Mouse (Mus musculus): Measurements from ENCODE around the gene Thsd1.

Gene Thsd1

GRCm38 (mm10) chr8:22227061-22227877 is at the start of gene Thsd1:
Thsd1 (plus strand) TSS chr8:22227313.
- peak; percentile 11 for DNase-seq

GRCm38 (mm10) chr8:22184884-22185283 is 42.2 kb upstream of the Thsd1 start:
- DNase-seq: no peak

DNA sequence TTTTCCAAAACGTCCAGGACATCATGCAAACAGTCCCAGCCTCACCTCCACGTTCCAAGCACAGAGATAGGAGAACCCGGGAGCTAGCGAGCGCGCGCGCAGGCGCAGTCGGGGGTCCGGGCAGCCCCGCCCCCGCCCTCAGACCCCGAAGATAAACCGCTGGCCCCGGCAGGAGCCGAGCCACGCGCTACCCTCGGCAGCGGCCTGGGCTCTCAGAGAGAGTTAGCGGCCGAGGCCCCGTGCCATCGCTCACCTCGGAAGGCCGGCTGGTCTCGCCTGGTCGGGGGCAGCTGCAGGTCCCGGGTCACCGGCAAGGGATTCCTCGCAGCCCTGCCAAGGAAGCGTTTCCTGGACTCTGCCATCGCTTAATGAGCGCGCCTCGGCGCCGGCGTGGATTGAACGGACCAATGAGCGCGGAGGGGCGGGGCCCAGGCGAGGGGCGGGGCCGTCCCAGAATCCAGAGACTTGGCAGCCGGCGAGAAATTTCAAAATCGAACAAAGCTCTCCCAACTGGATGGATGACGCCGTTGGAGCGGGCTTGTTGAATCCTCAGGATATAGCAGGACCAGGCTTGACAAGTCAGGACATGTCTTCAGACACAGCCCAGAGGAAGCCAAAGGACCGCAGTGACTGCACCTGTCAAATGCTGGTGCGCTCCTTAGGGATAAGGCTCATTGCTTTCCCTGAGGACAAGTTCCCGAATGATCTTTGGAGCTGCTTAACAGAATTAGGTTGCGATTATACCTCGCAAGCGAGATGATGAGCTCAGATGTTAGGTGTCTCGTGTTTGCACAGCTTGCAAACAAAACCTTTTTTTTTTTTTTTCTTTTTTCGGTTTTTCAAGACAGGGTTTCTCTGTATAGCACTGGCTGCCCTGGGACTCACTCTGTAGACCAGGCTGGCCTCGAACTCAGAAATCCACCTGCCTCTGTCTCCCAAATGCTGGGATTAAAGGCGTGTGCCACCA is 41.4 kb upstream of the Thsd1 start, which contains the start of gene Ckap2:
Gene Ckap2 (minus strand): TSS at position 389 of the 967 bp plus-strand sequence.
- peak; percentile 90 for DNase-seq

GRCm38 (mm10) chr8:22192660-22193431 is 34.3 kb upstream of the Thsd1 start, which contains the start of gene Vps36:
Vps36 (plus strand) TSS chr8:22192809.
- peak; percentile 94 for DNase-seq

- no peak for DNase-seq
Observed at GRCm38 (mm10) chr8:22193432-22194010, 33.6 kb upstream of the Thsd1 start.

- DNase-seq: no peak
Observed at GRCm38 (mm10) chr8:22197914-22198313, 29.2 kb upstream of the Thsd1 start.

- DNase-seq: no peak
Observed at GRCm38 (mm10) chr8:22199481-22199880, 27.6 kb upstream of the Thsd1 start.

DNA sequence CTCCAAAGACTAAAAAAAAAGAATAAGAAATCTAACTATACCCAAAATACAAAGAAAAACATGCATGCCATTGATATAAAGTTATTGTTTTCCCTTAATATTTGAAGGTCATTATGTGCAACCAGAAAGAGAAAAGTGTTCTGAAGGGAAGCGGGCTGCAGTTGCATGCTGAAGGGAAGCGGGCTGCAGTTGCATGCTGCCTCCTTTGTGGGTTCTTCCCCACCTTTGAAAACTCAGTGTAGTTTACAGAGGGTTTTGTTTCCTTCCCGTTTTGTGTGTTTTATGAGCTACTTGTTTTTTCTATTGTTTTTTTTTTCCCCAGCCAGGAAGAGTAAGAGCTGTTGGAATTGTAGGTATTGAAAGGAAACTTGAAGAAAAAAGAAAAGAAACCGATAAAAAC is 19.6 kb upstream of the Thsd1 start:
- no peak for DNase-seq

DNA sequence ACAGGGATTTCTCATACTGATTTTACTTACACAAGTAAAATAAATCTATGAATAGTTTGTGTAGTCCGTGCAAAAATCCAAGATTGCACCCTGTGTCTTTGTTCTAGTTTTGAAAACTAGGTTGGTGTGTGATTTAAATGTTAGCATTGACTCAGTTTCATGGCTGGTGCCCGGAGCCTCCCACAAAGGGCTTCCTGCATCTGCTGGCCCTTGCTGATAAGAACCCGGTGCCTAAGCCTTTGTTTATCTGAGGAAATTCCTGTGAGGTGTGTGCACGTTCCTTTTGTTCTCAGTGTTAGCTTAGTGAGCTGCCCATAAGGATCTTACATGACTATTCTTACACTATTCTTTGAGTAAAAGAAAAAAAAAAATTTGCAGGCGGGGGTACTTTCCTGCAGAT is 18.1 kb upstream of the Thsd1 start:
- no peak for DNase-seq

- no peak for DNase-seq
Observed at GRCm38 (mm10) chr8:22214826-22215225, 12.3 kb upstream of the Thsd1 start.

DNA sequence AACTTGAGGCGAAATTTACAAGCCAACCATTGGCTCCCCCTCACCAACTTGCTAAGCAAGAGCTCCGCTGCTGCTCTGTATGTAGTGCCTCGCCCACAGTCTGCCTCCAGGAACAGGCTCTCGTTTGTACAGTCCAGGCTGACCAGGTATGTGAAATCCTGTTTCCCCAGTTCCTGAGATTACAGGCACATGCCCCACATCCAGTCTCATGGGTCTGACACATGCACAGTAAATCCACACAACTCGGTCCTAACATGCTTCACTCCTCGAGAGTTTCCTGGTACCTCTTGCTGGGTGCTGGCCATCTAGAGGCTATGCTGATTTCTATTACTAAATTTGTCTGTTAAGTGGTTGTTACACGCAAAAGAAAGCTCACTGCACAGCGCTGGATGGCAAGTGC is 752 bp upstream of the Thsd1 start:
- no peak for DNase-seq

DNA sequence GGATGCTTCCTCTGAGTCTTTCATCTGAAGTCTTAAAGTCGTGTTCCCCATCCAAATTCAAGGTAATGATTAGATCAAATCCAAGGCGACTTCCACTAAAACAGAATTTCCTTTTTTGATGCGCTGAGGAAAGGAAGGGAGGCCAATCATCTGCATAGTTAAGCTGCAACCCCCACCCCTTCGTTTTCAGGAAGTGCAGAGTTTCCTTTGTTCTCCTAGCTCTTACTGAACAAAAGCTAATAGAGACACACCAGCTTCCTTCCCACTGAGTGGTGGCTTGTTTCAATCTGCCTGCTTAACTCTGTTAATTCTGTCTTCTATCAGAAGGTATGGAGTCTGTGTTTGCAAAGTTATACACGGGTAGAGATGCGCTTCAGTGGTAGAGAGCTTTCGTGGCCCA is 1.5 kb downstream of the Thsd1 start:
- DNase-seq: no peak

DNA sequence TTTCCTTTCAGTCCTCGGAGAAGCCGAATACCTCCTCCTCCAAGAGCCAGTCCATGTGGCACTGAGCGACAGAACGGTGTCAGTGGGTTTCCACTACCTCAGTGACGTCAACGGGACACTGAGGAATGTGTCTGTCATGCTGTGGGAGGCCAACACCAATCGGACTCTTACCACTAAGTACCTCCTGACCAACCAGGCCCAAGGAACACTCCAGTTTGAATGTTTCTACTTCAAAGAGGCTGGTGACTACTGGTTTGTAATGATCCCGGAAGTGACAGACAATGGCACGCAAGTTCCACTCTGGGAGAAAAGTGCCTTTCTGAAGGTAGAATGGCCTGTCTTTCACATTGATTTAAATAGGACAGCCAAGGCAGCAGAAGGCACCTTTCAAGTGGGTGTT is 15.9 kb downstream of the Thsd1 start:
- DNase-seq: no peak

- DNase-seq: no peak
Observed at GRCm38 (mm10) chr8:22245663-22246062, 18.6 kb downstream of the Thsd1 start.

- no peak for DNase-seq
Observed at GRCm38 (mm10) chr8:22247956-22248355, 20.8 kb downstream of the Thsd1 start.

DNA sequence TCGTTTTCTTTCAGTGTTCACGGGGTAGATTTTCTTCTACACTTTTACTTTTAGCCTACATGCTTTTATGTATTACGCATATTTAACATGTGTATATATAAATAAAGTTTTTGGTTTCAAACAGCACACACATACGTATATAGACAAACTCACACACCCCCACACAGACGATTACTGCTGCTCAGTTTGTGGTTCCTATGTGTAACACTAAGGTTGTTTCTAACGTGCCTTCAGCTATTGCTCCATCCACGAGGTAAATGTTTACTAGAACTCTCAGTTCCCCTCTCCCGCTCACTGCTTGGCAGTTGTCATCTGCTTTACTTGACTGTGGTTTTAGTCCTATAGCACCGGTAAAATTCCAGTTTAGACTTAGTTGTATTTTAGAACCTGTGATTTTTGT is 22.0 kb downstream of the Thsd1 start:
- DNase-seq: no peak

DNA sequence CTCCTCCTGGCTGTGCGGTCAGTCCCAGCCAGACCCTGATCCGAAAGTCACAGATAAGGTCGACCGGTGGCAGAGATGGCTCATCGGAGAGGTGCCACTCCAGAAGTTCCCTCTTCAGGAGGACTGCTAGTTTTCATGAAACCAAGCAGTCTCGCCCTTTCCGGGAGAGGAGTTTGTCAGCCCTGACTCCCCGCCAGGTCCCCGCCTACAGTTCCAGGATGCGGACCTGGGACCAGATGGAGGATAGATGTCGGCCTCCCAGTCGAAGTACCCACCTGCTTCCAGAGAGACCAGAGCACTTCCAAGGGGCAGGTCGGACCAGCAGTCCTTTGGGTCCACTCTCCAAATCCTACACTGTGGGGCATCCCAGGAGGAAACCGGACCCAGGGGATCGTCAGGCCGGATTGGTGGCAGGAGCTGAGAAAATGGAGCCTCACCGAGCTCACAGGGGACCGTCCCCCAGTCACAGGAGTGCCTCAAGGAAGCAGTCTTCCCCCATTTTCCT is 31.9 kb downstream of the Thsd1 start:
- DNase-seq: no peak

GRCm38 (mm10) chr8:22259531-22259930 is 32.4 kb downstream of the Thsd1 start:
- no peak for DNase-seq

GRCm38 (mm10) chr8:22260091-22260722 is 33.1 kb downstream of the Thsd1 start:
- DNase-seq: no peak

DNA sequence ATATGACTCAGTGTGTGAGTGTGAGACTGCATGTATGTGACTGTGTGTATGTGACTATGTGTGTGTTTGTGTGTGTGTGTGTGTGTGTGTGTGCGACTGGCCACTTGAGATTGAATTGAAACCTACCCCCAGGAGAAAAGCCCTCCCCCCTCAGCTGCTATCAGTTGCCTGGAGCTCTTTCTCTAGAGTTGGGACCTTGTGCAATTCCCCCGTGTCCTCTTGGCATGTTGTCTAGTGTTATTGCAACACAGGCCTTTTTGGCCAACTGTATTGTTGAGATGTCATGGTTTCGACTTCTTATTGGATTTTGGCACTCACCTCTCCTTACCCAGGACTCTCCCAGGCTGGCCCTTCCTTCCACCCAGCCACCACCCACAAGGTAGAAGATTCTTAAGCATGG is 35.2 kb downstream of the Thsd1 start:
- DNase-seq: no peak

DNA sequence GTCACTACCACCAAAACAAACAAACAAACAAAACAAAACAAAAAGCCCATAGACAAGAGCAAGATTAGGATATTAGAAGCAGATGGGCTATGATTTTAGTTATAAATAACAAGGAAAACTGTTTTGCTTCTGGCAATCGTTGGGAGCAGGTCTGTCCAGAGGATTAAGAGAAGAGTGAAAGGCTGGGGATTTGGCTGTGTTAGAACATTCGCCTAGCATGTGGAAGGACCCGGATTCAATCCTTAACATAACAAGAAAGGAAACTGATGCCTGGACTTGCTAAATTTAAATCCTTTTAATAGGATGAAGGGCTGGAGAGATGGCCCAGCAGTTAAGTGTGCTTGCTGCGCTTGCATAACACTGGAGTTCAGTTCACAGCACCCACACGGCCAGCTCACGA is 37.2 kb downstream of the Thsd1 start:
- DNase-seq: no peak

GRCm38 (mm10) chr8:22264787-22265186 is 37.7 kb downstream of the Thsd1 start:
- DNase-seq: peak; percentile 25

All from right cerebral cortex, postnatal 4 days (tissue).